Comparison of ENCODE assay signal across 14 mouse cellular contexts in the genomic region with DNA sequence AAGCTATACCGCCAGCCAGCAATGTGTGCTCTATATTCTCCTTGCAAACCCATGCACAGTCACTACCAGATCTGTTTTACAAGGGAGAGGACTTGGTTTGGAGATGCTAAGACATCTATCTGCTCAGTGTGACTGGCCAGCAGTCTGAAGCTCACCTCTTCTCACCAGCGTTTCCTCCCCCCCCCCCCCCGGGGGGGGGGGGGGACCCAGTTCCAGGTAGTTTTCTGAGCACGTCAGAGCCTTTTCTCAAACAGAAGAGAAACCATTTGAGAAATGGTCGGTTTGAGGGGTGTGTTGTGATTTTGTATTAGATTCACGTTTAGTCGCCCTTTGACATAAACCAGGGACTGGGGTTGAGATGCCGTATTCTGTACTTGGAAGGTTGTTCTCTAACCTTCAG. TPM values are rescaled to one million over a fixed set of nuclear protein-coding genes. Genes with fewer than 3 reads are reported as not detected.
A peak's percentile ranks its signal among the peaks of the same experiment; 100 is the strongest.
DNase-seq lines count a peak whose midpoint lies in the region; ATAC-seq lines count a peak whose summit lies in the region.
"Had no signal": no experiment of that assay in that cellular context is flagged by ENCODE, and none has a peak within 500 bp of the region (broad histone marks: within the 10 kb centered on the region; RNA-seq: fewer than 3 reads in every experiment).

No protein-coding gene starts in this region.

- no peaks in the 10 kb centered on the region for H3K27me3 ChIP-seq in heart, embryonic 12.5 days (replicated peaks)
- no peaks in the 10 kb centered on the region for H3K27me3 ChIP-seq in megakaryocyte, embryonic 14.5 days (replicated peaks)
- H3K27me3 ChIP-seq in limb, embryonic 10.5 days (ENCODE audit: low read depth, poor library complexity, severe bottlenecking), result no peaks in the 10 kb centered on the region
- H3K27me3 ChIP-seq in stomach, embryonic 15.5 days (replicated peaks), result no peaks in the 10 kb centered on the region
- H3K27me3 ChIP-seq: forebrain, embryonic 15.5 days; midbrain, embryonic 13.5 days; Patski had no signal

- WGBS in heart, embryonic 12.5 days, result 62% methylated on average over 8 of the region's 8 CpGs
- 87% methylated on average over 7 of the region's 8 CpGs for WGBS in limb, embryonic 10.5 days
- 63% methylated on average over 8 of the region's 8 CpGs for WGBS in stomach, embryonic 15.5 days

- no peaks in the 10 kb centered on the region for H3K36me3 ChIP-seq in heart, embryonic 12.5 days
- peaks cover 57% of the 10 kb centered on the region for H3K36me3 ChIP-seq in megakaryocyte, embryonic 14.5 days (replicated peaks; ENCODE audit: low read length)
- H3K36me3 ChIP-seq in limb, embryonic 10.5 days, result no peaks in the 10 kb centered on the region
- H3K36me3 ChIP-seq in stomach, embryonic 15.5 days, result no peaks in the 10 kb centered on the region
- H3K36me3 ChIP-seq: forebrain, embryonic 15.5 days; midbrain, embryonic 13.5 days had no signal

- intact Hi-C loops in heart, postnatal 36 days (cut with DNase I), result no loop called here

- H3K27ac ChIP-seq in heart, embryonic 12.5 days (ENCODE audit: poor library complexity, severe bottlenecking), result peak overlapping the region; percentile 100; the same call in 1 of the 2 replicates
- H3K27ac ChIP-seq in limb, embryonic 10.5 days, result peak overlapping the region; percentile 85; the same call in 1 of the 2 replicates
- peak overlapping the region; percentile 67; the same call in 1 of the 2 replicates for H3K27ac ChIP-seq in stomach, embryonic 15.5 days
- H3K27ac ChIP-seq: forebrain, embryonic 15.5 days; midbrain, embryonic 13.5 days had no signal

- no peak overlapping the region for H3K4me2 ChIP-seq in heart, embryonic 12.5 days
- H3K4me2 ChIP-seq in stomach, embryonic 15.5 days, result no peak overlapping the region
- H3K4me2 ChIP-seq: forebrain, embryonic 15.5 days; midbrain, embryonic 13.5 days had no signal

- H3K4me1 ChIP-seq in heart, embryonic 12.5 days (replicated peaks), result peaks cover 86% of the 10 kb centered on the region
- peaks cover 91% of the 10 kb centered on the region for H3K4me1 ChIP-seq in megakaryocyte, embryonic 14.5 days
- H3K4me1 ChIP-seq in limb, embryonic 10.5 days, result peaks cover 45% of the 10 kb centered on the region
- peaks cover 63% of the 10 kb centered on the region for H3K4me1 ChIP-seq in stomach, embryonic 15.5 days

- no peak overlapping the region for H3K4me3 ChIP-seq in heart, embryonic 12.5 days
- H3K4me3 ChIP-seq in megakaryocyte, embryonic 14.5 days (replicated peaks), result peak overlapping the region; percentile 85
- no peak overlapping the region for H3K4me3 ChIP-seq in limb, embryonic 10.5 days
- no peak overlapping the region for H3K4me3 ChIP-seq in stomach, embryonic 15.5 days (replicated peaks)
- H3K4me3 ChIP-seq: forebrain, embryonic 15.5 days; midbrain, embryonic 13.5 days had no signal

- H3K9ac ChIP-seq in heart, embryonic 12.5 days, result no peak overlapping the region
- no peak overlapping the region for H3K9ac ChIP-seq in stomach, embryonic 15.5 days
- H3K9ac ChIP-seq: forebrain, embryonic 15.5 days; midbrain, embryonic 13.5 days had no signal

- no peak for ATAC-seq in heart, embryonic 12.5 days (ENCODE audit: insufficient number of reproducible peaks, low FRiP score)
- ATAC-seq in megakaryocyte, adult 5-6 weeks (ENCODE audit: poor library complexity, severe bottlenecking), result no peak
- ATAC-seq in stomach, embryonic 15.5 days (ENCODE audit: insufficient read depth, low FRiP score, low read depth), result no peak
- ATAC-seq: forebrain, embryonic 15.5 days; midbrain, embryonic 13.5 days; Patski had no signal

- DNase-seq in heart, postnatal 36 days, result no peak
- DNase-seq in limb, embryonic 10.5 days (ENCODE audit: low spot score), result no peak
- no peak for DNase-seq in frontal cortex, postnatal 25 days (ENCODE audit: low spot score in 2 of 2)
- no peak for DNase-seq in kidney, postnatal 25 days
- DNase-seq: cerebellum, adult 9-10 months; kidney, postnatal 4 days; thymus, postnatal 14 days had no signal

- no peaks in the 10 kb centered on the region for H3K9me3 ChIP-seq in heart, embryonic 12.5 days (replicated peaks)
- H3K9me3 ChIP-seq in megakaryocyte, embryonic 14.5 days, result no peaks in the 10 kb centered on the region
- no peaks in the 10 kb centered on the region for H3K9me3 ChIP-seq in limb, embryonic 10.5 days (replicated peaks)
- H3K9me3 ChIP-seq in stomach, embryonic 15.5 days, result no peaks in the 10 kb centered on the region
- H3K9me3 ChIP-seq: forebrain, embryonic 15.5 days; midbrain, embryonic 13.5 days had no signal

RNA-seq across cellular contexts. Expression of gene Ccnd3, which starts 19.2 kb away (rescaled TPM):
- 533 and 538 TPM in 2 replicates for polyA plus RNA-seq in heart, embryonic 12.5 days (2016; fragmentation: Nextera tagmentation; extraction: Ambion mirVana)
- total RNA-seq in heart, postnatal 36 days (2021), result 10 to 100 TPM; 79.8 to 88.7 TPM
- 872 and 1,542 TPM in 2 replicates for polyA plus RNA-seq in megakaryocyte, embryonic 14.5 days (2012; ENCODE audit: insufficient read depth, low replicate concordance)
- total RNA-seq in megakaryocyte, adult 5-6 weeks (2015), result 315 and 324 TPM in 2 replicates
- 155 and 184 TPM in 2 replicates for total RNA-seq in megakaryocyte, adult 5-6 weeks (2017)
- 405 and 413 TPM in 2 replicates for polyA plus RNA-seq in limb, embryonic 10.5 days (2016; fragmentation: Nextera tagmentation; extraction: Ambion mirVana)
- 391 and 408 TPM in 2 replicates for polyA plus RNA-seq in stomach, embryonic 15.5 days (2015; fragmentation: Nextera tagmentation; extraction: Ambion mirVana)

RNA-seq across cellular contexts. Expression of gene Taf8, which starts 22.0 kb away (rescaled TPM):
- 21.1 and 22.1 TPM in 2 replicates for polyA plus RNA-seq in heart, embryonic 12.5 days (2016; fragmentation: Nextera tagmentation; extraction: Ambion mirVana)
- total RNA-seq in heart, postnatal 36 days (2021), result 10 to 100 TPM; 12.0 to 13.6 TPM
- polyA plus RNA-seq in megakaryocyte, embryonic 14.5 days (2012; ENCODE audit: insufficient read depth, low replicate concordance), result 8.7 and 11.5 TPM in 2 replicates
- total RNA-seq in megakaryocyte, adult 5-6 weeks (2015), result 16.3 and 19.3 TPM in 2 replicates
- total RNA-seq in megakaryocyte, adult 5-6 weeks (2017), result 44.0 and 57.5 TPM in 2 replicates
- polyA plus RNA-seq in limb, embryonic 10.5 days (2016; fragmentation: Nextera tagmentation; extraction: Ambion mirVana), result 32.1 and 36.8 TPM in 2 replicates
- 23.3 and 25.2 TPM in 2 replicates for polyA plus RNA-seq in stomach, embryonic 15.5 days (2015; fragmentation: Nextera tagmentation; extraction: Ambion mirVana)
